Mouse (Mus musculus): Measurements from ENCODE around the gene Mypop. TPM values are rescaled to one million over a fixed set of nuclear protein-coding genes. Genes with fewer than 3 reads are reported as not detected.

Mypop gene
- total RNA-seq, 2 experiments from 2014 or later: 4.7 to 6.4 TPM

- intact Hi-C loops (cut with DNase I): no loop called here
- DNase-seq: peak; percentile 14 to 37
Measured at GRCm38 (mm10) chr7:19012025-19012621, 21.1 kb downstream of the Mypop start.

- no peak for DNase-seq
- intact Hi-C loops (cut with DNase I): no loop called here
Measured at GRCm38 (mm10) chr7:19012882-19013281, 21.8 kb downstream of the Mypop start.

GRCm38 (mm10) chr7:19014452-19014851 lies 23.4 kb downstream of the Mypop start:
- intact Hi-C loops (cut with DNase I): no loop called here
- no peak for DNase-seq

- DNase-seq: no peak
- intact Hi-C loops (cut with DNase I): no loop called here
Measured at GRCm38 (mm10) chr7:19016042-19016441, 25.0 kb downstream of the Mypop start.

- intact Hi-C loops (cut with DNase I): no loop called here
- no peak for DNase-seq
Measured at GRCm38 (mm10) chr7:19017909-19018308, 26.9 kb downstream of the Mypop start.

GRCm38 (mm10) chr7:19021048-19021447 lies 30.0 kb downstream of the Mypop start:
- no peak for DNase-seq
- intact Hi-C loops (cut with DNase I): no loop called here

- intact Hi-C loops (cut with DNase I): loop anchor here (2.0 kb wide), 1 partner anchor 14 kb away; no protein-coding TSS in a partner anchor
- no peak for DNase-seq
Measured at GRCm38 (mm10) chr7:19022189-19022958, 31.3 kb downstream of the Mypop start.

- DNase-seq: peak; percentile 50 to 54
- intact Hi-C loops (cut with DNase I): loop anchor here (2.0 kb wide), 1 partner anchor 15 kb away; no protein-coding TSS in a partner anchor
Measured at GRCm38 (mm10) chr7:19023357-19023814, 32.3 kb downstream of the Mypop start, which contains the start of gene Foxa3. Gene Foxa3, minus strand, starts transcription at chr7:19023538.

- peak; percentile 89 to 94 for DNase-seq
- intact Hi-C loops (cut with DNase I): no loop called here
Measured at GRCm38 (mm10) chr7:19024096-19024506, 33.1 kb downstream of the Mypop start, which contains the start of gene Sympk. Gene Sympk, plus strand, starts transcription at chr7:19024377.

- DNase-seq: no peak
- intact Hi-C loops (cut with DNase I): no loop called here
Measured at GRCm38 (mm10) chr7:19024581-19025255, 33.7 kb downstream of the Mypop start.

- DNase-seq: no peak
- intact Hi-C loops (cut with DNase I): no loop called here
Measured at GRCm38 (mm10) chr7:19028067-19028466, 37.0 kb downstream of the Mypop start.

GRCm38 (mm10) chr7:19029084-19029653 lies 38.1 kb downstream of the Mypop start:
- intact Hi-C loops (cut with DNase I): no loop called here
- no peak for DNase-seq

- DNase-seq: no peak
- intact Hi-C loops (cut with DNase I): no loop called here
Measured at GRCm38 (mm10) chr7:19031641-19032040, 40.6 kb downstream of the Mypop start.

GRCm38 (mm10) chr7:19044616-19045015 lies 53.6 kb downstream of the Mypop start:
- DNase-seq: no peak
- intact Hi-C loops (cut with DNase I): loop anchor here (1.0 kb wide), 1 partner anchor 14 kb away; no protein-coding TSS in a partner anchor

- intact Hi-C loops (cut with DNase I): no loop called here
- peak; percentile 47 to 54 for DNase-seq
Measured at GRCm38 (mm10) chr7:19046286-19047069, 55.4 kb downstream of the Mypop start.

- intact Hi-C loops (cut with DNase I): no loop called here
- DNase-seq: no peak
Measured at GRCm38 (mm10) chr7:19048006-19048527, 57.0 kb downstream of the Mypop start.

- intact Hi-C loops (cut with DNase I): no loop called here
- DNase-seq: no peak
Measured at GRCm38 (mm10) chr7:19049252-19049651, 58.2 kb downstream of the Mypop start.

GRCm38 (mm10) chr7:19050172-19050571 lies 59.1 kb downstream of the Mypop start:
- DNase-seq: no peak
- intact Hi-C loops (cut with DNase I): no loop called here

- intact Hi-C loops (cut with DNase I): no loop called here
Measured at GRCm38 (mm10) chr7:19051161-19051560, 60.1 kb downstream of the Mypop start.

More at GRCm38 (mm10) chr7:19051161-19051560, 60.1 kb downstream of the Mypop start:
- no peak for DNase-seq

Measured in gastrocnemius, postnatal 36 days (tissue).